Mouse (Mus musculus): ENCODE measurements around the gene Ttc39b.

GRCm38 (mm10) chr4:83256779-83257178, 67.3 kb downstream of the Ttc39b start:
- TF ChIP-seq CTCF (IDR thresholded peaks at IDR 0.05; ENCODE audit: borderline replicate concordance, extremely low read depth, insufficient read depth, insufficient read length) (no peak), POLR2A (IDR thresholded peaks at IDR 0.05; ENCODE audit: borderline replicate concordance, extremely low read depth, insufficient read depth, insufficient read length, poor library complexity, severe bottlenecking) (no peak)
